8 mouse cellular contexts compared by ENCODE assay signal in genomic region chr5:132074360-132074723, GRCm38 (mm10).
A peak's percentile ranks its signal among the peaks of the same experiment; 100 is the strongest.
DNase-seq lines count a peak whose midpoint lies in the region; ATAC-seq lines count a peak whose summit lies in the region.

No protein-coding gene starts in this region.

- no peak overlapping the region for H3K9ac ChIP-seq in kidney, embryonic 15.5 days
- no peak overlapping the region for H3K9ac ChIP-seq in embryonic facial prominence, embryonic 14.5 days (ENCODE audit: low read depth, low read length)
- no peak overlapping the region for H3K9ac ChIP-seq in midbrain, embryonic 16.5 days (ENCODE audit: low read depth, low read length)

- peak overlapping the region; percentile 49 for H3K4me2 ChIP-seq in kidney, embryonic 15.5 days
- H3K4me2 ChIP-seq in embryonic facial prominence, embryonic 14.5 days (ENCODE audit: low read depth, low read length), result peak overlapping the region; percentile 39
- H3K4me2 ChIP-seq in midbrain, embryonic 16.5 days (ENCODE audit: low read length), result peak overlapping the region; percentile 46

- no peaks in the 10 kb centered on the region for H3K27me3 ChIP-seq in kidney, embryonic 15.5 days
- no peaks in the 10 kb centered on the region for H3K27me3 ChIP-seq in embryonic facial prominence, embryonic 14.5 days (replicated peaks; ENCODE audit: control insufficient read depth, insufficient read depth, low read length)
- no peaks in the 10 kb centered on the region for H3K27me3 ChIP-seq in midbrain, embryonic 16.5 days (ENCODE audit: control insufficient read depth, insufficient read depth, low read depth, low read length)

- peak overlapping the region; percentile 15; the same call in 1 of the 2 replicates for H3K4me3 ChIP-seq in kidney, embryonic 15.5 days (replicated peaks)
- H3K4me3 ChIP-seq in embryonic facial prominence, embryonic 14.5 days (ENCODE audit: low read depth, low read length), result peak overlapping the region; percentile 0; the same call in 1 of the 2 replicates
- peak overlapping the region; percentile 4; the same call in 1 of the 2 replicates for H3K4me3 ChIP-seq in midbrain, embryonic 16.5 days (ENCODE audit: low read depth, low read length)

- 12% methylated on average over 11 of the region's 11 CpGs for WGBS in kidney, embryonic 15.5 days
- 5% methylated on average over 11 of the region's 11 CpGs for WGBS in embryonic facial prominence, embryonic 14.5 days
- WGBS in midbrain, embryonic 16.5 days, result 4% methylated on average over 11 of the region's 11 CpGs

- peak; percentile 50 for ATAC-seq in kidney, embryonic 15.5 days (replicated peaks; ENCODE audit: low FRiP score)
- peak; percentile 76 for ATAC-seq in embryonic facial prominence, embryonic 14.5 days (ENCODE audit: low read depth)
- ATAC-seq in midbrain, embryonic 16.5 days, result peak; percentile 50; the same call in 1 of the 2 replicates
- ATAC-seq in activated CD4-positive, CD25-positive, alpha-beta regulatory T cell, adult 4 months, result no peak

- no peak for DNase-seq in kidney, postnatal 25 days
- peak; percentile 94 for DNase-seq in embryonic facial prominence, embryonic 14.5 days (ENCODE audit: low spot score)
- DNase-seq in heart, postnatal 4 days, result peak; percentile 9
- DNase-seq in adrenal gland, adult 18-20 months (ENCODE audit: low spot score in 2 of 2), result no peak
- DNase-seq in cerebellum, adult 9-11 months, result no peak

- H3K9me3 ChIP-seq in kidney, embryonic 15.5 days (replicated peaks), result no peaks in the 10 kb centered on the region
- 0 out of 2 replicates have a peak, but pooled peaks cover 3% of the 10 kb centered on the region for H3K9me3 ChIP-seq in embryonic facial prominence, embryonic 14.5 days (ENCODE audit: control insufficient read depth, low read length)
- H3K9me3 ChIP-seq in midbrain, embryonic 16.5 days (replicated peaks; ENCODE audit: control insufficient read depth, low read length, poor library complexity, severe bottlenecking), result no peaks in the 10 kb centered on the region

- H3K4me1 ChIP-seq in kidney, embryonic 15.5 days, result peaks cover 45% of the 10 kb centered on the region
- peaks cover 36% of the 10 kb centered on the region for H3K4me1 ChIP-seq in embryonic facial prominence, embryonic 14.5 days (ENCODE audit: control insufficient read depth, insufficient read depth, low read length)
- peaks cover 43% of the 10 kb centered on the region for H3K4me1 ChIP-seq in midbrain, embryonic 16.5 days (ENCODE audit: control insufficient read depth, insufficient read depth, low read length)

- H3K36me3 ChIP-seq in kidney, embryonic 15.5 days, result no peaks in the 10 kb centered on the region
- no peaks in the 10 kb centered on the region for H3K36me3 ChIP-seq in embryonic facial prominence, embryonic 14.5 days (ENCODE audit: control insufficient read depth, insufficient read depth, low read length)
- H3K36me3 ChIP-seq in midbrain, embryonic 16.5 days (ENCODE audit: control insufficient read depth, insufficient read depth, low read length), result no peaks in the 10 kb centered on the region

- peak overlapping the region; percentile 76 for H3K27ac ChIP-seq in kidney, embryonic 15.5 days
- H3K27ac ChIP-seq in embryonic facial prominence, embryonic 14.5 days (replicated peaks; ENCODE audit: low read depth, low read length), result peak overlapping the region; percentile 59
- H3K27ac ChIP-seq in midbrain, embryonic 16.5 days (ENCODE audit: low read length), result peak overlapping the region; percentile 76

Comparison
In these comparisons a context has a peak if more than half of its experiments do, and no peak if none do; other contexts are left out.
1. DNase-seq: peak in embryonic facial prominence, embryonic 14.5 days (single experiment) and heart, postnatal 4 days (single experiment); none in kidney, postnatal 25 days (0 of 2), adrenal gland, adult 18-20 months (0 of 2) and cerebellum, adult 9-11 months (single experiment).
2. Peak in every context shown above with its lines, with median percentiles within 50 percentile points of each other: H3K27ac ChIP-seq, H3K4me2 ChIP-seq and H3K4me3 ChIP-seq.